Mouse (Mus musculus) ES-E14 (cell line): ENCODE data around the gene Basp1. TPM values are rescaled to one million over a fixed set of nuclear protein-coding genes. Genes with fewer than 3 reads are reported as not detected.
A peak's percentile ranks its signal among the peaks of the same experiment; 100 is the strongest.

Experiments used
- DNase-seq: peaks from one replicate; pipeline ENCODE4 v3.0.0-alpha.2; 2013; ENCODE audit warnings: low read depth, low spot score
- H3K27ac ChIP-seq: 2 replicates; pipeline ENCODE4 v1.5.1; 2012; ENCODE audit warnings: low read depth, mild to moderate bottlenecking, low read length, moderate library complexity, mixed read lengths; ENCODE audit not compliant: poor library complexity, insufficient read depth, severe bottlenecking
- H3K36me3 ChIP-seq: 2 replicates; pipeline ENCODE4 v1.6.1; 2012; ENCODE audit warnings: mild to moderate bottlenecking, low read length, moderate library complexity, mixed read lengths; ENCODE audit not compliant: control insufficient read depth, poor library complexity, insufficient read depth, severe bottlenecking
- H3K4me1 ChIP-seq, 2 experiments: fragments of 150-350 bp in 1 of 2; sonication (generic) in 1 of 2; 2 replicates each; pipeline ENCODE4 v1.6.1; 2012; ENCODE audit warnings: low read length in 2 of 2, mild to moderate bottlenecking in 1 of 2, mixed read lengths in 1 of 2; ENCODE audit not compliant: control insufficient read depth in 2 of 2, insufficient read depth in 2 of 2, poor library complexity in 1 of 2
- H3K4me3 ChIP-seq, 2 experiments: fragments of 150-350 bp in 1 of 2; sonication (generic) in 1 of 2; 2 replicates each; pipeline ENCODE4 v1.5.1; 2012; ENCODE audit warnings: low read length in 2 of 2, low read depth in 1 of 2, mild to moderate bottlenecking in 1 of 2, mixed read lengths in 1 of 2; ENCODE audit not compliant: insufficient read depth in 1 of 2, poor library complexity in 1 of 2, severe bottlenecking in 1 of 2
- H3K9ac ChIP-seq: 2 replicates; pipeline ENCODE4 v1.6.1; 2012; ENCODE audit warnings: low read depth, mild to moderate bottlenecking, low read length, mixed read lengths; ENCODE audit not compliant: poor library complexity, insufficient read depth, severe bottlenecking
- H3K9me3 ChIP-seq: fragments of 150-350 bp; sonication (generic); 2 replicates; pipeline ENCODE4 v1.6.1; 2012; ENCODE audit warnings: low read depth, mild to moderate bottlenecking, low read length; ENCODE audit not compliant: control insufficient read depth, insufficient read depth
- CHD2 ChIP-seq: IDR thresholded peaks from 2 replicates; pipeline ENCODE4 v1.6.1; 2014; ENCODE audit warnings: mild to moderate bottlenecking, low read depth, low read length, inconsistent platforms
- HCFC1 ChIP-seq: IDR thresholded peaks from 2 replicates; pipeline ENCODE4 v1.6.1; 2012; ENCODE audit warnings: low read length, inconsistent platforms, borderline replicate concordance; ENCODE audit not compliant: insufficient read depth
- MAFK ChIP-seq: IDR thresholded peaks from 2 replicates; pipeline ENCODE4 v1.6.1; 2014; ENCODE audit warnings: mild to moderate bottlenecking, low read depth, low read length, inconsistent platforms; ENCODE audit not compliant: insufficient read depth
- ZC3H11A ChIP-seq: IDR thresholded peaks from 2 replicates; pipeline ENCODE4 v1.6.1; 2012; ENCODE audit warnings: low read depth, mild to moderate bottlenecking, inconsistent platforms, low read length, borderline replicate concordance
- ZNF384 ChIP-seq: IDR thresholded peaks from 2 replicates; pipeline ENCODE4 v1.6.1; 2012; ENCODE audit warnings: low read depth, low read length, inconsistent platforms
- in situ Hi-C, 2 experiments: fragments of 600-800 bp; cut with MboI; formaldehyde crosslinking; loops; one replicate each; pipeline ENCODE4 v1.15.1; 2025; ENCODE audit warnings: low sequenced_read_pairs in 2 of 2, inconsistent platforms in 1 of 2; ENCODE audit not compliant: unreplicated experiment in 2 of 2
- total RNA-seq: library from RNA; depleted of rRNA; stranded (reverse); fragments of 300-350 nt; gene quantifications from 2 replicates; pipeline ENCODE4 v1.2.3, GENCODE M21; 2012

Gene Basp1
- total RNA-seq, 1 experiment, result 120 TPM

DNA sequence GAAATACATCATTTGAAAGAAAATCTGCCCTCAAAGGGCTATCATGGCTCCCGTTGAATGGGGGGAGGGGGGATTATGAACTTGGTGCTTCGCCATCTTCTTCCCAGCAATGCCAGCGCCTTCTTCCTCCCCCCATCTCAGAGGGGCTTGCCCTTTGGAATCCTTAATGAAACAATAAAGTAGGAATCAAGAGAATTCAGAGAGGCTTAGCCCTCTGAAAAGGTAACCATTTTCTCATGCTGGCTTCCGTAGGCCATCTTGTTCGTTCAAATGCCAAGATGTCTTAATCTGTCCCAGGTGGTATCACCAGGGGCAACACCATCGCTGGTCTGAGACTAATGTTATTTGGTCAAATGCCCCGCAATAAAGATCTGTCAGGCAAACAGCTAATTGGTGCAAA is 2.1 kb downstream of the Basp1 start:
- TF ChIP-seq ZNF384, result no peak
- no peak for TF ChIP-seq HCFC1
- no peak for TF ChIP-seq CHD2
- TF ChIP-seq MAFK, result no peak
- TF ChIP-seq ZC3H11A, result no peak
- no peak for DNase-seq
- peaks cover 0 to 7% of the 10 kb centered on the region in 2 experiments; a peak in 1 of 4 replicates for H3K4me1 ChIP-seq
- peak overlapping the region; percentile 36; the same call in 1 of the 2 replicates for H3K9ac ChIP-seq
- H3K9me3 ChIP-seq, result no peaks in the 10 kb centered on the region
- in situ Hi-C loops, result loop anchor here in 1 of 2 experiments (25.0 kb wide), 3 partner anchors 274 to 824 kb away; no protein-coding TSS in a partner anchor
- H3K4me3 ChIP-seq, result peak overlapping the region; percentile 79 to 85; a peak in 3 of 4 replicates
- H3K27ac ChIP-seq, result no peak overlapping the region; the same call in 1 of the 2 replicates
- H3K36me3 ChIP-seq, result no peaks in the 10 kb centered on the region; the same call in 1 of the 2 replicates

DNA sequence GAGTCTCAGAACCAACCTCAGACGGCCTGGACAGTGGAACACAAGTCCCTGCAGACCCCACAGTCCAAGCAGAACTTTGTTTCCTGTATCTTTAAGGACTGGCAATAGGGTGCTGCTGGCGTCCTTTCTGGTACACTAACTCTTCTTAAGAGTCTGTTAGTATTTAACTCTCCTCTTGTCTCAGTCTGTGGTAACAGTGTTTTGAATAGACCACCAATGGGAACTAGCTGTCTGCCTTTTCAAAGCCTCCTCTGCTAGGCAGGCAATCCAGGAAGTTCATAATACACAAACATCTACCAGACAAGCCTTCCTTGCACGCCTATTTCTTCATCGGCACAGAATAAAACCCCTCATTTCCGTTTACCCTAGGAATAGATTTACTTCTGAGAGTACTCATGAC is 7.6 kb downstream of the Basp1 start:
- Histone ChIP-seq H3K4me1 (peaks cover 0 to 11% of the 10 kb centered on the region in 2 experiments; a peak in 3 of 4 replicates), H3K36me3 (peaks cover 5% of the 10 kb centered on the region), H3K4me3 (no peak overlapping the region), H3K27ac (no peak overlapping the region), H3K9ac (no peak overlapping the region), H3K9me3 (no peaks in the 10 kb centered on the region)
- DNase-seq, result no peak
- in situ Hi-C loops, result loop anchor here in 1 of 2 experiments (25.0 kb wide), 3 partner anchors 269 to 819 kb away; no protein-coding TSS in a partner anchor
- TF ChIP-seq CHD2, result no peak
- TF ChIP-seq MAFK, result no peak
- TF ChIP-seq HCFC1, result no peak
- TF ChIP-seq ZC3H11A, result no peak
- no peak for TF ChIP-seq ZNF384

DNA sequence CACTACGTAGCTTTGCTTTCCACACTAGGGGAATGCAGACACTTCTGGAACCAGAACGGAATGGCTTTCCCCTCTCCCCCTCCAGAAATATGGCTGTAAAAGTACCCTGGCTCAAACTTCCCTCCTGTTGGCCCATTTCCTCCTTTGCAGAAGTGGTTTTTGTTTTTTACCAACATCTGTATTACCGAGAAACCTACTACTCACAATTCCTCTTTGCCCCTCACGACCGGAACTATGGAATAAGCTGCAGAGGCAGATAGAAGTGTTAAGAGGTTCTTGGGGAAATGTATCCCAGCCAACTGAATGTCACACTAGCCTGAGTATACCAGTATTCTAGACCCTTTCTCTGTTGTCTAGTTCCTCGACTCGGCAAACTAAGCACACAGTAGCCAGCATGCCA is 9.7 kb downstream of the Basp1 start:
- H3K36me3 ChIP-seq, result peaks cover 5% of the 10 kb centered on the region
- TF ChIP-seq MAFK, result no peak
- no peak for TF ChIP-seq ZNF384
- TF ChIP-seq HCFC1, result no peak
- no peak for TF ChIP-seq ZC3H11A
- no peak for TF ChIP-seq CHD2
- no peak overlapping the region; the same call in 1 of the 2 replicates for H3K9ac ChIP-seq
- H3K4me3 ChIP-seq, result peak overlapping the region in 1 of 2 experiments; percentile 3; a peak in 2 of 4 replicates
- no peak overlapping the region for H3K27ac ChIP-seq
- H3K9me3 ChIP-seq, result no peaks in the 10 kb centered on the region
- in situ Hi-C loops, result loop anchor here in 1 of 2 experiments (25.0 kb wide), 3 partner anchors 267 to 817 kb away; no protein-coding TSS in a partner anchor
- H3K4me1 ChIP-seq, result peaks cover 0 to 10% of the 10 kb centered on the region in 2 experiments; a peak in 3 of 4 replicates
- DNase-seq, result no peak

DNA sequence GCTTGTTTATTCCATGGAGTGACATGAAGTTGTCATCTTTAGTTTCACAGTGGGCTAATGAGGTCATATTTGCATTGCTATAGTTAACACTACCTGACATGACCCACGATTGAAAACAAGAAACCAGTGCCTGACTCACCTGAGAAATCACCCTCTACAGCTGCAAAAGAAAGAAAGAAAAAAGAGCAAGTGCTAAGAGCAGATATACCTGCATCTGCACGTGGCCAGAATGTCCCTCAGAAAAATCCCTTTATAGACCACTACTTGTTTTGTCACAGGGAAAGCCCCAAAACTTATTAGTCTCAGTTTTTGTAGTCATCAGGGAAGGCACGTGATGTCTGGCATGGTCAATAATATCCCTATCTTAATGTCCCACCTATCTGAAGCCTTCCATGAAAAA is 11.6 kb downstream of the Basp1 start:
- no peaks in the 10 kb centered on the region for H3K9me3 ChIP-seq
- in situ Hi-C loops, result loop anchor here in 1 of 2 experiments (25.0 kb wide), 3 partner anchors 265 to 815 kb away; no protein-coding TSS in a partner anchor
- no peak for DNase-seq
- no peak overlapping the region for H3K9ac ChIP-seq
- peaks cover 5% of the 10 kb centered on the region for H3K36me3 ChIP-seq
- no peak overlapping the region for H3K4me3 ChIP-seq
- H3K4me1 ChIP-seq, result peaks cover 0 to 8% of the 10 kb centered on the region in 2 experiments; a peak in 3 of 4 replicates
- no peak for TF ChIP-seq ZNF384
- no peak for TF ChIP-seq MAFK
- TF ChIP-seq HCFC1, result no peak
- no peak for TF ChIP-seq CHD2
- TF ChIP-seq ZC3H11A, result no peak
- H3K27ac ChIP-seq, result no peak overlapping the region
